Mouse (Mus musculus): Measurements from ENCODE around the gene Bcl9l. TPM values are rescaled to one million over a fixed set of nuclear protein-coding genes. Genes with fewer than 3 reads are reported as not detected.
A peak's percentile ranks its signal among the peaks of the same experiment; 100 is the strongest.

Bcl9l gene
- polyA plus RNA-seq, 1 experiment from 2014 or later: 4.8 TPM

GRCm38 (mm10) chr9:44498421-44499355 lies 16.1 kb downstream of the Bcl9l start:
- H3K4me1 ChIP-seq (replicated peaks; ENCODE audit: control insufficient read depth, insufficient read depth, low read length): peaks cover 18% of the 10 kb centered on the region
- H3K36me3 ChIP-seq (ENCODE audit: control insufficient read depth, insufficient read depth): peaks cover 28% of the 10 kb centered on the region
- H3K9ac ChIP-seq (ENCODE audit: low read depth, low read length): peak overlapping the region; percentile 34; the same call in 1 of the 2 replicates
- H3K27ac ChIP-seq (ENCODE audit: low read depth, low read length): peak overlapping the region; percentile 64
- TF ChIP-seq CTCF (IDR thresholded peaks at IDR 0.05; ENCODE audit: low read depth): peak; percentile 80
- H3K4me2 ChIP-seq (replicated peaks; ENCODE audit: low read depth): peak overlapping the region; percentile 82
- no peaks in the 10 kb centered on the region for H3K27me3 ChIP-seq (replicated peaks; ENCODE audit: control insufficient read depth, insufficient read depth, low read length)
- WGBS: 2% methylated on average over 59 of the region's 59 CpGs
- peak; percentile 59 for ATAC-seq
- peak overlapping the region; percentile 39 for H3K4me3 ChIP-seq (ENCODE audit: low read depth, low read length)
- H3K9me3 ChIP-seq (ENCODE audit: control insufficient read depth): no peaks in the 10 kb centered on the region

GRCm38 (mm10) chr9:44499356-44500162 lies 16.9 kb downstream of the Bcl9l start:
- Histone ChIP-seq H3K36me3 (ENCODE audit: control insufficient read depth, insufficient read depth) (peaks cover 30% of the 10 kb centered on the region), H3K4me3 (ENCODE audit: low read depth, low read length) (peak overlapping the region; percentile 39), H3K4me1 (replicated peaks; ENCODE audit: control insufficient read depth, insufficient read depth, low read length) (peaks cover 18% of the 10 kb centered on the region), H3K27me3 (replicated peaks; ENCODE audit: control insufficient read depth, insufficient read depth, low read length) (no peaks in the 10 kb centered on the region), H3K9me3 (ENCODE audit: control insufficient read depth) (no peaks in the 10 kb centered on the region), H3K27ac (ENCODE audit: low read depth, low read length) (peak overlapping the region; percentile 64), H3K9ac (ENCODE audit: low read depth, low read length) (peak overlapping the region; percentile 31), H3K4me2 (replicated peaks; ENCODE audit: low read depth) (peak overlapping the region; percentile 82)
- WGBS: 34% methylated on average over 20 of the region's 20 CpGs
- no peak for TF ChIP-seq CTCF (IDR thresholded peaks at IDR 0.05; ENCODE audit: low read depth)
- no peak for ATAC-seq

GRCm38 (mm10) chr9:44500163-44500533 lies 17.5 kb downstream of the Bcl9l start:
- TF ChIP-seq CTCF (IDR thresholded peaks at IDR 0.05; ENCODE audit: low read depth): no peak
- Histone ChIP-seq H3K27me3 (replicated peaks; ENCODE audit: control insufficient read depth, insufficient read depth, low read length) (no peaks in the 10 kb centered on the region), H3K4me2 (replicated peaks; ENCODE audit: low read depth) (peak overlapping the region; percentile 82), H3K9me3 (ENCODE audit: control insufficient read depth) (no peaks in the 10 kb centered on the region), H3K4me1 (replicated peaks; ENCODE audit: control insufficient read depth, insufficient read depth, low read length) (peaks cover 15% of the 10 kb centered on the region), H3K4me3 (ENCODE audit: low read depth, low read length) (no peak overlapping the region), H3K36me3 (ENCODE audit: control insufficient read depth, insufficient read depth) (peaks cover 34% of the 10 kb centered on the region), H3K27ac (ENCODE audit: low read depth, low read length) (0 out of 2 replicates have a peak overlapping the region, but pooled peaks have one; percentile 64), H3K9ac (ENCODE audit: low read depth, low read length) (no peak overlapping the region)
- whole genome bisulfite sequencing: 49% methylated on average over 5 of the region's 5 CpGs
- ATAC-seq: no peak

GRCm38 (mm10) chr9:44500638-44501175 lies 18.1 kb downstream of the Bcl9l start:
- H3K4me3 ChIP-seq (ENCODE audit: low read depth, low read length): no peak overlapping the region
- no peak overlapping the region for H3K27ac ChIP-seq (ENCODE audit: low read depth, low read length)
- no peak for ATAC-seq
- H3K9me3 ChIP-seq (ENCODE audit: control insufficient read depth): no peaks in the 10 kb centered on the region
- H3K36me3 ChIP-seq (ENCODE audit: control insufficient read depth, insufficient read depth): peaks cover 40% of the 10 kb centered on the region
- no peaks in the 10 kb centered on the region for H3K27me3 ChIP-seq (replicated peaks; ENCODE audit: control insufficient read depth, insufficient read depth, low read length)
- H3K4me1 ChIP-seq (replicated peaks; ENCODE audit: control insufficient read depth, insufficient read depth, low read length): peaks cover 12% of the 10 kb centered on the region
- no peak overlapping the region for H3K9ac ChIP-seq (ENCODE audit: low read depth, low read length)
- WGBS: 48% methylated on average over 8 of the region's 8 CpGs
- H3K4me2 ChIP-seq (replicated peaks; ENCODE audit: low read depth): no peak overlapping the region
- TF ChIP-seq CTCF (IDR thresholded peaks at IDR 0.05; ENCODE audit: low read depth): no peak

GRCm38 (mm10) chr9:44501206-44501879 lies 18.7 kb downstream of the Bcl9l start:
- H3K27ac ChIP-seq (ENCODE audit: low read depth, low read length): no peak overlapping the region
- H3K4me1 ChIP-seq (replicated peaks; ENCODE audit: control insufficient read depth, insufficient read depth, low read length): peaks cover 12% of the 10 kb centered on the region
- WGBS: 55% methylated on average over 10 of the region's 10 CpGs
- no peaks in the 10 kb centered on the region for H3K9me3 ChIP-seq (ENCODE audit: control insufficient read depth)
- ATAC-seq: no peak
- H3K9ac ChIP-seq (ENCODE audit: low read depth, low read length): no peak overlapping the region
- no peak for TF ChIP-seq CTCF (IDR thresholded peaks at IDR 0.05; ENCODE audit: low read depth)
- H3K27me3 ChIP-seq (replicated peaks; ENCODE audit: control insufficient read depth, insufficient read depth, low read length): no peaks in the 10 kb centered on the region
- peaks cover 46% of the 10 kb centered on the region for H3K36me3 ChIP-seq (ENCODE audit: control insufficient read depth, insufficient read depth)
- H3K4me3 ChIP-seq (ENCODE audit: low read depth, low read length): no peak overlapping the region
- 0 out of 2 replicates have a peak overlapping the region, but pooled peaks have one; percentile 21 for H3K4me2 ChIP-seq (replicated peaks; ENCODE audit: low read depth)
